Mouse (Mus musculus) C2C12 (cell line): ENCODE data around the gene Tldc1.

ENCODE experiments used
- CTCF ChIP-seq: IDR thresholded peaks from one replicate; pipeline ENCODE4 v1.5.1; 2011; ENCODE audit not compliant: control insufficient read depth, insufficient read depth, insufficient read length
- USF1 ChIP-seq: IDR thresholded peaks from one replicate; pipeline ENCODE4 v1.6.1; 2011; ENCODE audit warnings: low read depth, mild to moderate bottlenecking, control low read depth, moderate library complexity

DNA sequence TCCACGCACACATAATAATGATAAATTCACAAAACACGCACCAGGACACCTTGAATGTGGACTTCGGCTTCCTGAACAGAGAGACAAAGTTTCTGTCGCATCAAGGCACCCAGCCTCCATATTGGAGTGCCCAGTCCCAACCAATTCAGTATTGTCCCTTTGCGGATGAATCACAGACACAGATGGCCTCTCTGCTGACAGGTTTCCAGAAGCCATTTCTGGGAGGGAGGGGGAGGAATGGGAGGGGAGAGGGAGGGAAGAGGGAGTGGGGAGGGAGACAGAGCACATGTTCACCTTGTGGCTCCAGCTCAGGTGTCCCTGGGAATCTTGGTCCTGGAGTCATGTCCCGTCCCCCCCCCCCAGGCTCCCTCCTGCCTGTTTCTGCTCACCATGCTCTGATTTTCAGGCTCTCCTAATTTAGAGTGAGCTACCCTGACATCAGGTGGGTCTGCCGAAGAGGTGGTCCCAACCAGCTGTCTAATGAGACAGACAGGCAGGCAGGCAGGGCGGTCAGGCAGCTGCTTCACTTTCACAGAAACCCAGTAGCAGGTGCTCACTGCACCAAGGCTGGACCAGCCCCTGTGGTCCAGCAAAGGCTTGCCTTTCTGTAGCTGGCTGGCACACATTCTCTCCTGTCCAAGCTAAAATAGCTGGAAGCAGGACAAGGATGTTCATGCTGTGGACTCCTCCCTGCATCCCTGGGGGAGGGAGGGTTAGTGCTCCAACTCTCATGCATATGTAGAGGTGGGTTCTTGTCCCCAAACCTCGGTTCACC lies 10.6 kb upstream of the Tldc1 start:
- TF ChIP-seq CTCF (no peak), USF1 (no peak)
